Mouse (Mus musculus) megakaryocyte progenitor cell, adult 5-6 weeks (primary cell): ENCODE data around the gene Itgae. TPM values are rescaled to one million over a fixed set of nuclear protein-coding genes. Genes with fewer than 3 reads are reported as not detected.

Source experiments
- ATAC-seq: replicated peaks from 2 replicates; pipeline ENCODE4 v1.8.0; 2016; ENCODE audit warnings: mild to moderate bottlenecking, moderate TSS enrichment, inconsistent platforms; ENCODE audit not compliant: poor library complexity
- total RNA-seq, 2 experiments: library from RNA; stranded (forward) in 1 of 2; stranded (reverse) in 1 of 2; fragments of 157-497, 149-512 nt in 1 of 2; fragments of 200-1000 nt in 1 of 2; gene quantifications; 2 replicates each; pipeline versions ENCODE4 v1.2.3 to v1.2.4; 2015 to 2017

The Itgae gene
- total RNA-seq, 2 experiments from 2014 or later, result 0.07 TPM; not detected in 1

DNA sequence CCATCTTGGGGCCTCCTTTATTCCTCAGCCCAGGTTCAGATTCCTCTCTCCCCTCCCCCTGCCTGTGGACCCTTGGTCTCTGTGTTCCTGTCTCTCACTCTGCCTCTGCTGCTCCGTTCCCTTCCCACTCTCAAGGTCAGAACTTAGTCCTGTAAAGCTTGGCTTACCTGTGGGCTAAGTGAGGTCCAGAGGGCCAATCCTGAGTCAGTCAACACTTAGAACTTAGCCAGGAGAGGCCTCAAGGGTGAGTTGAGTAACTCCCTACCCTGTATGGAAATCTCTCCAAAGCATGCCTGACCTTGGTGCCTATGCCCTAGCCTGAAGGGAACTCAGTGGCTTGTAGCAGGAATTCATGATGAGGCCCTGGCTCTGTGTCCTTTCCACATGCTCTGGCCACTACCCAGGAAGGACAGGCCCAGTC is 53.9 kb downstream of the Itgae start:
- no peak for ATAC-seq

DNA sequence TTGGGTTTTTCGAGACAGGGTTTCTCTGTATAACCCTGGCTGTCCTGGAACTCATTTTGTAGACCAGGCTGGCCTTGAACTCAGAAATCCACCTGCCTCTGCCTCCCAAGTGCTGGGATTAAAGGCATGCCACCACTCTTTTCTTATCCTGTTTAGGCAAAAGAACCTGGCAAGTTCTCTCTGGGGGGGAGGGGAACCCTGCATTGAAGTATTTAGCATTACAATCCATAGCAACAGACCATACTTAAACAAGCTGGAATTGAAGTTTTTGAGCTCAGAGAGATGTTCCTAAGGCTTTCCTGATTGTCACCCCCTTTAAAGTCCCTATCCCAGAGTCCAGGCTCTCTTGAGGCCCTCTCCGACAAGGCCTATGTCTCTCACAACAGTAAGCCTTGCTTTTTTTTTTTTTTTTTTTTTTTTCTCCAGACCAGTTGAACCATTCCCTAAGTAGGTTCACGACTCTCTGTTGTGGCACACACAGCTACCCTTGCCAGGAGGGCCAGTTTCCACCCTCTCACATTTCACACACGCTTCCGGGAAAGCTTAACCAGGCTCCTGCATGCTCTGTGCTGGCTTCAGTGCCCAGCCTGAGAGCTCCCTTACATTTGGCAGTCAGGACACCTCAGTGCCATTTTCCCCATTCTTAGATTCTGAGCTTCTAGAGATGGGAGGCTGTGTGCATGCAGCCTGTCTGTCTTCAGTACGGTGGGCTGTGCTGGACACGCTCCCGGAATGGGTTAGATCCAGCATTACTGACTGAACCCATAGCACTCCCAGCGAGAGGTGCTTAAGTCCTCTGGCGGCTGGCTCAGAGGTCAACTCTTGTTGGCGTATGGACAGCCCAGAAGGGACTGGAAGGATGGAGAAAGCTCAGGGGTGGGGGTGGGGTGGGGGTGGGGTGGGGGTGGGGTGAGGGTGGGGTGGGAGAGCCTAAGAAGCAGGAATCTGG is 55.9 kb downstream of the Itgae start:
- no peak for ATAC-seq

DNA sequence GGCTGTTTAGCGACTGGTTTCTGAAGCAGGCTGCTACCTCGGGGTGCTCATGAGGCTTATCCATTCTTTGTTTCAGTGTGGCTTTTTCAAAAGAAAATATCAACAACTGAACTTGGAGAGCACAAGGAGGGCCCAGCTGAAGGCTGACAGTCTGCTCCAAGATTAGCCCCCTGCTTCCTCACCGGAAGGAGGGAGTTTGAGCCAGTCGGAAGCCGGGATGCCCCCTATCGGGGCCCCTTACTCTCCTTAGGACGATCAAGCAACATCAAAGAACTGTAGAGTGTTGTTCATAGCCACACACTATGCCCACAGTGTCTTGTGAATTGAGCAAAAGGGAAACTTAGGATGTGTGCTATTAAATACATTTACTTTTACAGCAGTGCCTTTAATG is 56.6 kb downstream of the Itgae start:
- no peak for ATAC-seq

DNA sequence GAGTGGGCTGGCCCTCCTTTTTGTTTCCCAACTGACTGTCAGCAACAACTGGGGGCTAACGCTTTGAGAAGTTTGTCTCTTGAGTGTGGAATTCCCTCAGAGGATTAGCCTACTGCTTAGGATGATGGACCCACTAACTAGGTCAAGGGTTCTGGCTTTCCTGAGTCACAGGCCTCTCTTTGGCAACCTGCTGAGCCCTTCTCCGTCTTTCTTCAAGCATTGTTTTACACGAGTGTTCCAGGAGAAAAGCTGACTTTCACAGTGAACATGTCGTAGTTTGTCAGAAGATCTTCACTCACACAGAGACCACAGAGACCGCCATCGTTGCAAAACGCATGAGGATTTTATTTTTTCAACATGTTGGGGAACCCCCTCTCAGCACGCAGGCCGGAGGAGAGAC is 57.8 kb downstream of the Itgae start:
- ATAC-seq, result no peak

DNA sequence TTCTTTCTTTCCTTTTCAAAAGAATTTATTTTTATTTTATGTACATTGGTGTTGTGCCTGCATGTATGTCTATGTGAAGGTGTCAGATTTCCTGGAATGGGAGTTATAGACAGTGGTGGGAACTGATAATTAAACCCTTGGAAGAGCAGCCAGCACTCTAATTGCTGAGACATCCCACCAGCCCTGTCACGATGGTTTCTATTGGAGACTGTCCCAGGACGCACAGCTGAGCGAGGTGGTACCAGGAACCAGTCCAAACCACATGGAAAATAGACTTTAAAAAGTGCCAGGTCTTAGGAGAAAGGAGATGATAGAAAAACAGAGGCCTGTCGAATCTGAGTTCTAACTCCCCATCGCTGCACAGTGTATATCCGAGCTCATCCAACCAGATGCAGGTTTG is 64.7 kb downstream of the Itgae start:
- no peak for ATAC-seq

DNA sequence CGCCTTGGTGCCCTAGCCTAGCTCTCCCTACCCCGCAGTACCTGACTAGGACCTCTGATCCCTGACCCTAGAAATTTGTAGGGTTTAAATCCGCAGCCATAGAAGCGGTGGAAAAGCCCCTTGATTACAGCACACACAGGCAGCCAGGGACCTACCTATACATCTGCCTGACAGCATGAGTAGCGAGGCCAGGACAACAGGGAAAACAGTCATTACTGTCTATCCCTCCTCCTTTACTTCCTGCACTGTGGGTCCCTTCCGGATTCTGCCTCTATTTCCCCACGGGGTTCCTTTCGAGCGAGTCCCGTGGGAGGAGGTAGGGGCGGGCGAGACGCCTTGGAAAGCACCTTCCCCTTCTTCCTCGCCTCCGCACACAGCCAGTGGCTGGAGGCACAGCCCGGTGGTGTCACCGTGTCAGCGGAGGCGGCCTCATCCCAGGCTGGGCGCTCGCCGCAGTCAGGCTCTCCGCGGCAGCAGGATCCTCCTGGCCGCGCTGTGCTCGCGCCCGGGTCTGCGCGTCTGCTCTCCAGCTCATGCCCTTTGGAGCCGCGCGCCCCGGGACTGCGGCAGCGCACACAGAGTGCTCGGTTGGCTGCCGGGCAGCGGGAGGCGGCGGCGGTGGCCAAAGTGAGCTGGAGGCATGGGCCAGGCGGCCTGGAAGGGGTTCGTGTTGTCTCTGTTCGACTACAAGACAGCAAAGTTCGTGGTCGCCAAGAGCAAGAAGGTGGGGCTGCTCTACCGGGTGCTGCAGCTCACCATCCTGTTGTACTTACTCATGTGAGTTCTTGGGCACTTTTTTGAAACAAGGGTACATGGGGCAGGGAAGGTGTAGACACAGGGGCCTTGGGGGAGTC is 69.8 kb downstream of the Itgae start, which contains the start of gene P2rx5:
TSS of gene P2rx5 (plus strand) at position 465 of the 854 bp plus-strand sequence.
- ATAC-seq, result peak; percentile 70

DNA sequence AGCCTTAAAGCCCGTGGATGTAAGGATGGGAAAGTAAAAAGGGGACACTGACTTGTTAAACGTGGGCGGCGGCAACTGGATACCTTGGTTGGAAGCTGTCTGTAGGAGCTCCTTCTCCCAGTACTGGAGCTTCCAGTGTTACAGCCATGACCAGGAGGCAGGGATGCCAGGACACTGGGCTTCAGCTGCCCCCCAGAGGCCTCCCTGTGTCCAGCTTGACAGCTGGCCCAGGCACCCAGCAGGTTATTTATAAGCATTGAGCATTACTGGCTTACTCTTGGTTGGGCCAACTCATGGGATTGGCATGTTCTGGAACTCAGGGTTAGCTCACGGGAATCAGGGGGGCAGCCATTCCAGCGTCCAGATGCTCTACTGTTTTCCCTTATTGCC is 70.4 kb downstream of the Itgae start:
- ATAC-seq, result no peak

DNA sequence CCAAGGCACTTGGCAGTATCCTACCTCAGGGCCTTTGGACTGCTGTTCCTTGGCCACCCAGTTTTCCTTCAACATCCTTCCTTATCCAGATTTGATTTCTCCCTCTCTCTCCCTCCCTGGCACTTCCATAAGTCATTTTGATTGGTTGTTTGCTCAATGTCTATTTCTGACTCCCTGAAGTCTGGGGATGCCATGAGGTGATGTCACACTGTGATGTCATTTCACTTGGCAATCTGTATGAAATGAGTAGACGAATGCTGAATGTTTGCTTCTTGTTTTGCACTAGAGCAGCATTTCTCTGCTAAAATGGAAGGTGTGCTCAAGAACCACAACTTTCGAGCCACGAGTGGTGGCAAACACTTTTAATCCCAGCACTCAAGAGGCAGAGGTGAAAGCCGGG is 71.2 kb downstream of the Itgae start:
- ATAC-seq, result no peak

DNA sequence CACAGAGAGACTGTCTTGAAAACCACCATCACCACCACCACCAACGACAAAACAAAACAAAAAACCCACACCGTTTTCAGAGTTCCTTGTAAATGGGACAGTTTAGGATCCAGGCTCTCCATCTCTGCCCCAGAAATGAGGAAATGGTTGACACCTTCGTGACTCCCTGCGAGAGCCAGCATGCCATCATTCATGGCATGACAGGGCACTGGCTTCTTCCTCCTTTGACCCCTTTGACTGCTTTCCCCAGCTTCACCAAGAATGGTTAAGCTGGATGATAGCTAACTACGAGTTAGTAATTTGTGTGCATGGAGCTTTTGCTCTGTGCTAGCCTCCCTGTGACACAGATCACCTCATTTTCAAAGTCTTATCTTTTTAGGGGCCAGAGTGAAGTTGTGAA is 71.9 kb downstream of the Itgae start:
- 0 out of 2 replicates have a peak, but pooled peaks have one; percentile 35 for ATAC-seq

DNA sequence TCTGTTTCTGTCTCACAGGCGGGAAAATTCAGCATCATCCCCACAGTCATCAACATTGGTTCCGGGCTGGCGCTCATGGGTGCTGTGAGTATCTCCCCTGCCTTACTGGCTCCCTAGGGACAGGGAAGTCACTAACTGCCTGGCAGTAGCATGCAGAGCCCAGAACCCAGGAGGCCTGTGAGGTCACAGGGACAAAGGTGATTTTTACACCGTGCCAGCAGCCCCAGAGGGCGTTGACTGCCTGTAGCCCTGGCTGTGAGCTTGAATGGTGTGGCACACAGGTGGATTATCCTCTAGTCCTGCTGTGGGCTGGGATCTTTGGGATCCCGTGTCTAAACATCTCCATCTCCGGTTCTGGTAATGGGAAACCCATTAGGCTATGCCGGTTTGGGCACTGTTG is 77.7 kb downstream of the Itgae start:
- no peak for ATAC-seq

DNA sequence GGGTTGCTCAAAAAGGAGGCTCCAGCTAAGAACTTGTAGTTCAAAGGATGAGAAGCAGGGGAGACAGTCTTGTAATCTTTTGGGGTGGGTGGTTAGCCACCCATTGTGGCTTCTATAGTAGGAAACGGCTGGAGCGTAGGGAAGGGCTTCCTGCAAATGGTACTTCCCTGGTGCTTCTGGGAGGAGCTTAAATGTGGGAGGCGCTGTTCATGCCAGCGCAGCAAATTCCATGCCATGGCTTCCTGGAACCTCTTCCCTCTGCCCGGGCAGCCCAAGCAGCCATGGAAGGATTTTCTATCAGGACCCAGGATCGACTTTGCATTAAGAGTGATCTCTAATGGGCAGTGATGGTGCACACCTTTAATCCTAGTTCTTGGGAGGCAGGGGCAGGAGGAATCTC is 78.2 kb downstream of the Itgae start:
- ATAC-seq, result no peak

DNA sequence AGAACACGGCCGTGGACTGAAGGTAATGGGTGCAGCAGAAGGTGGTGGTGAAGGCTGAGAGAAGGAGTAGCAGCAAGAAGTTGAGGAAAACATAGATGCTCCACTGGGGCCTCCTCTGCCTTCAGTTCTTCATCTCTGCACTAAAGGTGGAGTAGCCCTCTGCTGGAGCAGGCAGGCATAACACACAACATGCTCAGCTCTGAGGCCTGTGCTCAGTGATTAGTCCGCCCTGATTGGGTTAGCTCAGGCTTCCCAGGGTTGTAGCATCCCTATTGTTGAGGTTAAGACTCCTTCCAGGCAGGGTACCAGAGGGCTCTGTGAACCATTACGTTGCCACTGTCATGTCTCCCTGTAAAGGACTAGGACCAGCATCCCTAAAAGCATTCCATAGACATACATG is 78.8 kb downstream of the Itgae start:
- ATAC-seq, result peak; percentile 91

DNA sequence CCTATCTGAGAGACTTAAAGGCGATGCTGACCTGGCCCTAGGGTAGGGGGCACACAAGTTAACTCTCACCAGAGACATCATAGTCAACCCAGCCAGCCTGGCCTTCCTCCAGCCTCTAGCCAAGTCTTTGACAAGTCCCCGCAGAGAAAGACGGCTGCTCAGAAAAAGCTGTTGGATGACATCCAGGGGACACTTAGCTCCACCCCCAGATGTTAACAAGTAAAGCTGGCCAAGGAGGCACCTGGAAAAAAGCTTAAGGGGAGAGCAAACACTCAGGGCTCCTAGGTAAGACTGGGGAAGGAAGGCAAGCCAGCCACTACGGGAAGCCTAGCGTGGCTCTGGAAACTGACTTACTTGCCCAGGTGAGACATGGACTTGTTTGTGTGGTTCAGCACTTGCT is 81.8 kb downstream of the Itgae start:
- ATAC-seq, result no peak

DNA sequence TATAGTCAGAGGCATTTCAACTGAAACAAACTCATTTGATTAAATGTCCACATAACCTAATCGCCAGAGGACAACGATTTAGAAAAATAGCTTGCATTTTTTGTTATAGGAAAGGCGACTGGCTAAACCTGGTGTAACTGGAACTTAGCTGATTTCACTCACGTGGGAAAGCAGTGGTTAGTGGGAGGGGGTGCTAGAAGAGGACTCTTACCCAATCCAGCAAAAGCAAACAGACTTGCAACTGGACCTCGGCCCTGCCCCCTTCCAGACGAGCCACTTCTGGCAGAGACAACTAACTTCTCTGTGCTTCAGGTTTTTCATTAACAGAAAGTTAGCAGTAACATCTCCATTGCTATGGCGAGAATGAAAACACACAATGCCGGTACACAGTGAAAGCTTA is 85.2 kb downstream of the Itgae start:
- peak; percentile 20; the same call in 1 of the 2 replicates for ATAC-seq

DNA sequence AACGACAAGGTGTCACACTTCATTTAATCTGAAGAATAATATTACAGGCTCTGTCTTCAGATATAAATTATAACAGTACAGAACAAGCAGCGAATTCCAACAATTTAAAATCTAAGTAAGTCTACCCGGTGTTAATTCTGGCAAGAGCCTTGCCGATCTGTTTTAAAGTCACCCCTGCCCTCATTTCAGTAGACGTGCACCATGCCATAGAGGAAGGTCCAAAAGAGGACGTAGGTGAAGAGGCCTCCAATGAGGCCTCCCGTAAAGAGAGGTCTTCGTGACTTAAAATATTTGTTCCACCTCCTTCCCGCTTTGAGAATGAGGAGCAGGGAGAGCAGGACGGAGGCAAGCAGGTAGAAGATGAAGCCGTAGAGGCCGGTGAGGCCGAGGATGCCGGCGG is 85.8 kb downstream of the Itgae start:
- ATAC-seq, result no peak

DNA sequence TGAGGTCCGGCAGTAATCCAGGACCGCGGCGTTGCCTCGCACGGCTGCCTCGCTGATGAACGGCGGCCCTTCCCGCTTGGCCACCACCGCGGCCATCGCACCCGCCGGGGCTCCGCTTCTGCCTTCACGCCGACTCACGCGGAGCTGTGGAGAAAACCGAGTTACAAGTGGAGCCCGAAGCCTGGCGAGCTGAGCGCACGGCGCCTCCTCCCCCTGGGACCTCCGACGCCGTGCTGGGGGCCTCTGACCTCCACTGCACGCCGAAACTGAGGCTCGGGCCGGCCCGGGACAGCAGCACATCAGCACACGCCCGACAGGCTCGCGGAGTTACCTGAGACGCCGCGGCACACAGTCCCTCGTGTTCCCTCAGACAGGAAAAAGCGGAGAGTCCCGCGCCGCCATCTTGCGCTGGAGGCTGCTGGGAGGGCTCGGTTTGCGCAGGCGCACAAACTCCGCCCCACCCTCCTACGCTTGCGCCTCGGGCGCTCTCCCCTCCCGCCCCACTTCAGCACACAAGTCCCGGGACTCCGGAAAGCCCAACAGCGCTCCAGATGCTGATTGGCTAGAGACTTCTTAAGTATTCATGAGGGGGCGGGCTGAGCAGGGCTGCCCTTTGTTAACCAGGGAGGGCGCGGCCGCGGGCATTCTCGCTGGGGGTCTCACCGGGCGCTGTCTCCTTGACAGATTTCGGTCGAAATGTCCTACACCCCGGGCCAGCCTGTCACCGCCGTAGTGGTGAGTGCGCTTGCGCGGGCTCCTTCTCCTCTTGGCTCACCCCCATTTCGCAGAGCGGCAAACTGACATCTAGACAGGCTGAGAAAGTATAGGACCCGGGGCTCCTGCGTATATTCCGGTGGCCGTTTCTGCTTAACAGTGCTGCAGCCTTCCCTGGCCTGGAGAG is 86.5 kb downstream of the Itgae start, which contains the start of the genes Emc6 and Tax1bp3:
TSS of gene Emc6 (minus strand) at position 430 of the 901 bp plus-strand sequence.
TSS of gene Tax1bp3 (plus strand) at position 476 of the 901 bp plus-strand sequence.
- peak; percentile 92 for ATAC-seq

DNA sequence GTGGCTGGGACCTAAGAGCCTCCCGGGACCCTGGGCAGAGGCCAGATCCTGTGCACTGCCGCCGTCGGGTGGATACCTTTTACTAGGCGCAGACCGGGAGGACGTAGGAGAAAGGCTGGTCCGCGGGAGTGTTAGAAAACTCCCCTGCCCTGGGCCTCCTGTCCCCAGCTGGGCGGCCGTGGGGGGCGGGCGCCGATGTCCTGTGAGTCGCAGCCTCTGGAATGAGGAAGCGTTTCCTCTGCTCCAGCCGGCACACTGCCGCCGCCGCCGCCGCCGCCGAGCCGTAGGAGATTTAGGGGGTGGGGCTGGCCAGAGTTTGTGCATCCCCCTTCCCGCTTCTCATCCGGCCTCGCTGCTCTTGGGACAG is 87.1 kb downstream of the Itgae start:
- peak; percentile 55 for ATAC-seq

DNA sequence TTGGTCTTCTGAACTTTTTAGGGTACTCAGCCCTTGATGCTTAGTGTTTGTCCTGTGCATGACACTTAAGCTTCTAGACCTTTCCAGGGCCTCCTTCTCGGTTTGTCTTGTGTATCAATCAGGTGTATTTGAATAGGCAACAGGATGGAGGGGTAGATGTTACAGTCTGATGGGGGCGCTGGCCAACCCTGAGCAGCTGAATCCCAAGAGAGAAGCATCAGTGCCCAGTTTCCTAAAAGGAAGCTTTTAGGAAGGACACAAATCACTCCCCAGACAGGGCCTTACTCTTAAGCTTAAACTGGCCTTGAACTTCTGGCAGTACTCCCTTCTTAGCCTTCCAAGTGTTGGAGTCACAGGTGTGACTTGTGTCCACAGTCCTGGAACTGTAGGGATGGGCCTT is 87.5 kb downstream of the Itgae start:
- ATAC-seq, result no peak

DNA sequence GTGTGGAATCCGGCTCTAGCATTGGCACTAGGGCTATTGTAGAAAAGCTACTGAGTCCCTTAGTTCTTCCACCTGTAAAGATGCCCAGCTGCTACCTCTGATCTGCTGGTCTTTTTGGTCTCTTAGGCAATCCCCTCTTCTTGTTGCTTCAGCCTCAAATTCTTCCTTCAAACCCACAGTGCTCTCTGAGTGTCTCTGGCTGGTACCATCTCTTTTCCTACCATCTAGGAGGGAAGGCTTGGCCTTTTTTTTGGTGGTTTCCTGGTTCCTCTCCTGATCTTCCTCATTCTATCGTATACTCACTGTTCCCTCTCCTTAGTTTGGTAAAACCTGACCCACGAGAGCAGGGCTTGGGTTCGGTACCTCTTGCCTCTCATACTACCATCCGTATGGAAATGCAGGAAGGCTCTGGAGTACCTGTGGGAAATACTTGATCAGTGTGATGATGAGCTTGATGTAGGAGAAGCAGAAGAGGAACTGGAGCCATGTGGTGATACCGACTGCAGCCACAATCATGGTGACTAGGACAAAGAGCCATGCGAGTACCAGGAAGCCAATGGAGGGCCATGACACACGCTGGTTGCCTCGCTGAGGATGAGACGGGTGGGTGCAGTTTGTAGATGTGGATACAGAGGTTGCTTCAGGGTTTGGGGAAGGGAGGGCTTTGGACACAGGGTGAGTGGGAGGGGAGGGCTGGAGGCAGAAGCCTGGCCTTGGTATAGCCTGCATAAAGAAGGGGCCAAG is 95.7 kb downstream of the Itgae start:
- ATAC-seq, result peak; percentile 64

DNA sequence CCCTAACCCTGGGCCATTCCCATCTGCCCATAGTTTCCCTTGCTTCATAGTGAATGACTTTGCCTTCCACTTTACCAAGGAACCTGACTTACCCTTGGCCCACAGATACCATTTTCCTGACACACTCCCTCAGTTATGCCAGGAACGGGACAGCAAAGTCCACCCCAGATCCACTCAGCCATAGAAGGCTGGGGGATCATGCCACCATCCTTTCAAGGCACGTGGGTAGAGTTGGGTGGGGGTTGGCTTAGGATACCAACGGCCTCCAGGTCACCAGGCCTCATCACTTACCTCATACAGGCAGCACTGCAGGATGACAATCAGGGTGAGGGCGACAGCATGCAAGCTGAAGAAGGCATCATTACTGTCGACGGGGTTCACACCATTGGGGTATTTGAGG is 96.8 kb downstream of the Itgae start:
- no peak for ATAC-seq
